Mouse (Mus musculus) megakaryocyte progenitor cell, adult 5-6 weeks (primary cell): ENCODE measurements around the gene Narfl. TPM values are rescaled to one million over a fixed set of nuclear protein-coding genes. Genes with fewer than 3 reads are reported as not detected.
"Not testable (repeated sequence)": the region's sequence is repeated elsewhere in the genome, so short reads cannot be mapped to it uniquely, and the experiment has no call there.

ENCODE experiments used
- ATAC-seq: replicated peaks from 2 replicates; pipeline ENCODE4 v1.8.0; 2016; ENCODE audit warnings: mild to moderate bottlenecking, moderate TSS enrichment, inconsistent platforms; ENCODE audit not compliant: poor library complexity
- total RNA-seq, 2 experiments: library from RNA; stranded (forward) in 1 of 2; stranded (reverse) in 1 of 2; fragments of 157-497, 149-512 nt in 1 of 2; fragments of 200-1000 nt in 1 of 2; gene quantifications; 2 replicates each; pipeline versions ENCODE4 v1.2.3 to v1.2.4; 2015 to 2017

Narfl gene
- 12.3 and 16.2 TPM in 2 replicates for total RNA-seq (2015)
- 24.5 and 31.5 TPM in 2 replicates for total RNA-seq (2017)

DNA sequence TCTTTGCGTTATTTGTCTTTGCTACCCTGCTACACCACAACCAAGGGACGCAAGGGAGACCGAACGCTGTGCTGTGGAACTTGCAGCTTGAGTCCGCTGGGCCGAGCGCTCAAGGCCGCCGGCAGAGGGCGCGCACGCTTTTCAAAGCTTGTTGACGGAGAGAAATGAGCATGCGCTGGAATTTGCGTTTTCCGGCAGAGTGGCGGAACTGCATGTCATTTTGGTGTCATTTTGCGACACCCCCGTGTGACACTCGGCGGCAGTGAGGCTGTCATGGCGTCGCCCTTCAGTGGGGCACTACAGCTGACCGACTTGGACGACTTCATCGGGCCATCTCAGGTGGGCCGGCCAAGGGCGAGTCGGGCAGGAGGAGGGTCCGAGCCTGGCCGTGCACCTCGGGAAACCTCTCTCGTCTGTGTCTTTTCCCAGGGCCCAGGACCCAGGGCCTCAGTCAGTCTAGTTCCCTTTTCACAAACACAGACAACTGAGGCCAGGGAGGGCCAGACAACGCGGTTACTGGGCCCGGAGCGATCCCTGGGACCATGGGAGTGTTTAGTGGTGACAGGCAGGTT lies at the start of gene Narfl:
Gene Narfl, plus strand, starts transcription at position 228 of the 572 bp plus-strand sequence.
- peak; percentile 99 for ATAC-seq

DNA sequence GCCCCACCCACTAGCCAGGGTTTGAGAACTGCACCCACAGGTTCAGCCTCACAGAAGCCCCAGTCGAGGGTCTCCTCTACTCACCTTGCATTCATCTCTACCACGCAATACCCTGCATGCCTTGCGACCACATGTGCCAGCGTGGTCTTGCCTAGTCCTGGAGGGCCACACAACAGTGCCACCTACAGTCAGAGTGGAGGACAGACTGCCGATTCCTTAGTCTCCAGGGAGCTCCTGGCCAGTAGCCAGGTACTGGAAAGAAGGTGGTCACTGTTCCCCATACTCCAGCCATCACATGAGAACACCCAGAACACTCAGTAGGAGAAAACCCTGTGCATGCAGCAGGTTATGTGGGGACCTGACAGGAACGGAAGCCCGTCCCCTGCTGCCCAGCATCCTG lies 49.7 kb upstream of the Narfl start:
- ATAC-seq, result no peak

DNA sequence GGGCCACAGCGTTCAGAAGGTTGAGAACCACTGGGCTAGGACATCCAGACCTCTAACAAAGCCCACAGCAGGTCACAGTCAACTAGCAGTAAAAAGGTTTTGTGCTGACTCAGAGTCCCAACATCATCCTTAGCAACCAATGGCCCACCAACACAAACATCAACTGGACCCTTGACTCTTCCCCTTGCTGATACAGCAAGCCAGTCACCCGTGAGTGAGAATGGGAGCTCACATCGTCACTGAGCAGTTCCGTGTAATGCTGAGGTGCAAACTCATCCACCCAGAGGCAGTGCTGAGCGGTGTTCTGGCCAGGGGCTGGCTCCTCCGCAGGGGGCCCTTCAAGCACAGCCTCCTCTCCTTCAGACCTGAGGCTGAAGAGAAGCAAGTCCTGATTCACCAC lies 48.3 kb upstream of the Narfl start:
- ATAC-seq, result no peak

DNA sequence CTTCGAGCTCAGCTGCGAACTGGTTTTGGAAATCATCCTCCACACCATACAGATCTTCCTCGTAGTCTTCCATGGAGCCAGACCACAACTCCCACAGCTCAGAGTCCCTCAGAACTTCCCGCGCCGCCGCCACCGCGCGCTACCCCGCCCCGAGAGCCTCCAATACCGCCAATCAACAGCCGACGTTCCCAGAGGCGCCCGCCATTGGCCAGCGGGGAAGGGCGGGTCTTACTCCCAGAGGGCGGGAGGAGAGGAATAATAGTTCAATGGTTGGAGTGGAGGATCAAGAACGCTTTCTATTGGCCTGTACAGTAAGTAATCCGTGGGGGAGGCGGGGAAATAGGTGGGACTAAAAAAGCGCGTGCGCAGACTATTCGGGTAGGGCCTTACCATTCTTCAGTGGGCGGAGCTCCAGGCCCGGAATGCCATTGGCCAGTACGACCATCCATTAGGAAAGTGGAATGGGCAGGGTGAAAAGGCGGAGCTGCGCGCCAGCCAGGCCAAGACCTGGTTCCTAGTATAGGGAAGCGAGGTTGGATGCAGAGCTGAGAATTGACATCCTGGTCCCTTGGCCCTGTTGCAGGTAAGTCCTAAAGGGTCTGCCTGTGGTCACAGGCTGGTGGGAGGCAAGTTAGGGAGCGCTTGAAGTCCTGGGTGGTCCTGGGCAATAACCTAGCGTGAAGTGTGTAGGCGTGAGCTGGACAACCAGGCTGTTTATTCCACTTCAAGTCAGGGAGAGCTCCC lies 46.1 kb upstream of the Narfl start, which contains the start of the genes Chtf18 and Rpusd1:
Gene Chtf18, minus strand, starts transcription at position 155 of the 744 bp plus-strand sequence.
Gene Rpusd1, plus strand, starts transcription at position 406 of the 744 bp plus-strand sequence.
- peak; percentile 92 for ATAC-seq

DNA sequence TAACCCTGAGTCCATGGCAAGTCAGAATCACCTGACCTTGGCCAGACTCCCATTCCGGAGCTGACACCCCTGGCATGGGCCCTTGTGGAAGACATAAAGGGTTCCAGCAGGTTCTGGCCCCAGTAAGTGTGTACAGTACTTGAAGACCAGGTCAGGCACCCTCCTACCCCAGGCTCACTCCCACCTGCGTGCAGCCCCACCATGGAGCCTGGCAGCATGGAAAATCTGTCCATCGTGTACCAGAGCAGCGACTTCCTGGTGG lies 45.6 kb upstream of the Narfl start:
- no peak for ATAC-seq

DNA sequence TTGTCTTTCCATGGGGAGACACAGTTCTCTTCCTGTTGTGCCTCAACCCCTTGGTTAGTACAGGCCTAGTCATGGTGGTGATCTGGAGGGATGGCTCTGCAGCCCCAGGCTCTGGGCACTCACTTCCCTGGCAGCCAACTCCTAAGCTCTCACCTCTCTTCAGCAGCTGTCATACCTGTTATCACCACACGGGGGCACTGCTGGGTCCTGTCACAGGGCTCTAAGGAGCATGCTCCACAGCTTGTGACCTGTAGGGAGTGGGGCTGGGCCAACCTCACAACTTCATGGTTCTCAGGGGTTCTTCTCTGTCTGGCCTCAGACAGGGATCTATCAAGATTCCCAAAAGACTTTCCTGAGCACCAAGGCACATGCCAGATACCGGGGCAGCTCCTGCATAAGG lies 41.5 kb upstream of the Narfl start:
- peak; percentile 58 for ATAC-seq

DNA sequence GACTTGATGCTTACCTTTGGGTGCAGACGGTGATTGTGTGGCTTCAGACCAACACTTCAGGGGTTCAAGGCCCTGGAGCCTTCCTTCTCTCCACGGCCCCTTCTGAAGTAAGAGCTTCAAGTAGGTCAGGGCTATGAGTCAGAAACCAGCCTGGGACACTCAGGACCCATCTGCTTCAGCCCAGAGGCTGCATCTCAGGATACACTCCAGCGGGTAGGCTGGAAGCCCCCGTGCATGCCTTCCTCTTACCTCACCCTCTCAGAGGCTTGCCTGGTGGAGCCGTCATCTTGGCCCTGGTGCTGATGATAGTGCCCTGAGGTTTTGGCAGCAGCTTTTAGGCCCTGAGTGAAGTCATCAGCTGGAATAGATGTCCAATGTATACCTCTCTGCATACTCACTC lies 38.3 kb upstream of the Narfl start:
- ATAC-seq, result no peak

DNA sequence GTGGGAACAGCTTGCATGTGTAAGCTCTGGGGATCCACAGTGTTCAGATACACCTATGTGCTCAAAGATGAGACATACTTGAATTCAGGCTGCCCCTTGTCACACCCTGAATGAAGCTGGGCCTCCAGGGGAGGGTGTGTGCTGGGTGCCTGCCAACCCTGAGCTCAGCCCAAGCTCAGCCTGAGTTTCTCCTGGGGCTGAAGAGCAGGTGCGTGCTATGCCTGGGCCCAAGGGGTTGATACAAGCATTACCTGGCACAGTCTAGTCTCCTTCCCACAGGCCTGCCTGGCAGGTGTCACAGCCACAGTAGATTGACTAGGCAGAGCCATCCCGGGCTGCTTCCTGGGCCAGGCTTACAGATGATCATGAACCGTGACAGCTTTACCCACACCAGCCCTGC lies 37.8 kb upstream of the Narfl start, which contains the start of gene Mslnl:
Gene Mslnl, plus strand, starts transcription at position 298 of the 400 bp plus-strand sequence.
- no peak for ATAC-seq

DNA sequence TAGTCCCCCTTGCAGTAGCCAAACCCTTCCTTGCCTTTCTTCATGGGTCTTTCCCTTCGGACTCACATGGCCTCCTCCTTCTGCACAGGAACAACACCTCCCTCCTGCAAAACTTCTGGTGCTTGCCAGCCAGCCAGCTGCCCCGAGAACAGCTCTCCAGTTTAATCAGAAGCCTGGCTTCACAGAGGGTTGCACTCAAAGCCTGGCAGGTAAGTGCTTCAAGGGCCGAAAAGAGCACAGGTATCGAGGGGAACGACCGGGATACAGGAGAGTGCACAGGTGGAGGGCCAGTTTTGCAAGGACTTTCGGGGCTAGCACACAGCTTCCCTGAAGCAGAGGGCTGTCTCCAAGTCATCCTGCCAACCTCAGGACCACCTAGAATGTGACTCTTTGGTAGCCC lies 34.7 kb upstream of the Narfl start:
- ATAC-seq, result no peak

DNA sequence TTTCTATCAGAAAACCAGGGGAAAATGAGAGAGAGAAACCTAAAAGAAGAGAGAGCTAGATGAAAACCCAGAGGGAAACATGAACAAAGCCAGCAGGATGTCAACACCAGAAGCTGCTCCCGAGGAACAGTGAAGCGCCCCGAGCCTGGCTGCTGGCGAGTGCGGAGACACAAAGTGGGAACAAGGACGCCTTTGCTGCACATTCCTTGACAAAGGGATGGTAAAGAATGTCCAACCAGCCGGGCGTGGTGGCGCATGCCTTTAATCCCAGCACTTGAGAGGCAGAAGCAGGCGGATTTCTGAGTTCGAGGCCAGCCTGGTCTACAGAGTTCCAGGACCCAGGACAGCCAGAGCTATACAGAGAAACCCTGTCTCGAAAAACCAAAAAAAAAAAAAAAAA lies 32.1 kb upstream of the Narfl start:
- ATAC-seq, result not testable (repeated sequence)

DNA sequence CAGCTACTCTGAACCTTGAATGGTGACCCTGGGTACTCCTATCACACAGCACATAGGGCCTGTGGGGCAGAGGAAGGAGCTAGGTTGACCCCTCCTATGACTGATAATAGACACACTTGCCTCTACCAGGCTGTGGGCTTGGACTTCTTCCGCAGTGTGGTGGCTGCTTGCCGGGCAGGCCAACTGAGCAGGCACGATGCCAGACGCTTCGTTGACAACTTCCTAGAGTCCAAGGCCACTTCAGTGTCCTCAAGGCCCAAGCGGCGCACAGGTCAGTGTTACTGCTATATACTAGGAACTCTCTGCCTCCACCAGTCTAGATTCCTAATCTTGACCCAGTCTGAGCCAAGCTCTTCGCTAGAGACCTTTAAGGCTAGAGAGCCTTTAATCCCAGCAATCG lies 29.7 kb upstream of the Narfl start:
- no peak for ATAC-seq

DNA sequence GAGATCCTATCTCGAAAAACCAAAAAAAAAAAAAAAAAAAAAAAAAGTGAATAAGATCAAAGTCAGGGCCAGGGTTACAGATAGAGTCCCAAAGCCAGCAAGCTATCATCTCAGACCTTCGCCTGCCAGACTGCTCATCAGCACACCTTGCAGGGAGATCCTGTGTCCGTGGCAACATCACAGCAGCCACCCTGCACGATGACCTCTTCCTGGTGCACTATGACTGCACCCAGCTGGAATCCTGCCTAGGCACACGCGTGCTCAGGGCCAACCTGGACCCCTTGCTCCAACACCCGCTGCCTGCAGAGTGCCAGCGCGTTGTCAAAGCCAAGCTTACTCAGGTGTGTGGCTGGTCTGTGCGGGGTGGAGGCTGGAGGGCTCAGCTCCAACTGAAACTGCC lies 29.3 kb upstream of the Narfl start:
- ATAC-seq, result no peak

DNA sequence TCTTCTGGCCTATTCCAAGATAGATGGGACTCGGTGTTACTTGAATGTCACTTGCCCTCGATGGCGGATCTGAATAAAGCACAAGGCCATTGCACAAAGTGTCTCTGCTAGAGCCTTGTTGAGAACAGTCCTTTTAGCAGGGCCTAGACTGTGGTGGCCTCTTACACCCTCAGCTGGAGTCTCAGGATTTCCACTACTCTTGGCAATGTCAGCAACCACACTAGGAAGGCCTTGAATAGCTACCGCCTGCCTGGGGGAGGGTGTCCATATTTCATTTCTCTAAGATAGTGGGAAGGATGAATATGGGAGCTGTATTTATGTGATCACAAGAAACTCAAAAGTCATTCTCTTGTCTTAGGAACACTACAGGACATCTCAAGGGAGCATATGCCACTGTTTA lies 25.3 kb upstream of the Narfl start:
- ATAC-seq, result no peak

DNA sequence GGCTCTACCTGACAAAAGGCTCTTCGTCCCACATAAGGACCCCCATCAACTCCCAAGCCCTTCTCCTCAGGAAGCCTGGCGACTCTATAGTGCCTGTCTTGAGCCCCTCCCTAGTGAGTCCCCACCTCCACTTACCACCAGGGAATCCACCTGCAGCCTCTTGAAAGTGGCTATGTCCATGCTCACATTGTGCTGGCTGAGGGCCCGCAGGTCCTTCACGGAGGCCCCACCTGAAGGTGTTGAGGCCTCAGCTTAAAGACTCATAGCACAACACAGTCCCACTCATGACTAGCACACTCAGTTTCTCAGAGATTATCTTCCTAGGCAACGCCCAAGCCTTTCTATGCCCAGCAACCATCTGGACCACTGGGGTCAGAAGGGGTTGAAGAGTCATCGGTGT lies 24.3 kb upstream of the Narfl start:
- no peak for ATAC-seq

DNA sequence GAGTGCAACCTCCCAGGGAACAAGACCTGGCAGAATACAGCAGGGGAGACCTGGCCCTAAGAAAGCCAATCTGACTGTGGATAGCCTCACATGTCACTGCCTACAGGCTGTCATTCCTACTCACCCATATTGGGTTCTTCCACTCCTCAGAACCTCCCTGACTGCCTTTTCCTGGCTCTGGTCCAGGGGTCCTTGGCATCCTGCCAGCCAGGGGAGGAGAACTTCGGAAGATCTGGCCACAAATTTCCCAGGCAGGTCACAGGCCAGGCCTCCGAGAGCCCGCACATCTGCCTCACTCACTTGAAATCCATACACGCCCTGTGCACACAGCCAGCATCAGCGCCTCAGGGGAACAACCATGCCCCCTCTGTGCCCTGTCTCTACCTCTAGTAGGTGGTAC lies 22.1 kb upstream of the Narfl start:
- ATAC-seq, result no peak

DNA sequence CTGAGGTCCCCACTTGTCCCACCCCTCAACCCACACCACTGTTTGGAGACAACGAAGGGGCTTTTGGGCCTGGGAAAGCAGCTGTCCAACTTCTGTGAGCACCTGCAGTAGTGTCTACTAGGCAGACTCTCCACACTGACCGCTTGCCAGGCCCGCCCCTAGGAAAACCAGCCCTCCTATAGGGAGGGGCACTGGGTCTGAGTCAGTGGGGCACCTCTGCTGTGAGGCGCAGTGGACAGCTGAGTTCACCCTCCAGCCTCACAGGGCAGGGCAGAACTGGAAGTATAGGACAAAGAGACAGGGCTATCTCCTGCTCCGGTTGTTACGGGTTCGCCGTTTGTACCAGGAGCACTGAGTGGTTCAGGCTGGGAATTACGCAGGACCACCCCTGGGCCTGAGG lies 19.3 kb upstream of the Narfl start, which contains the start of gene Msln:
Gene Msln, minus strand, starts transcription at position 138 of the 400 bp plus-strand sequence.
- no peak for ATAC-seq

DNA sequence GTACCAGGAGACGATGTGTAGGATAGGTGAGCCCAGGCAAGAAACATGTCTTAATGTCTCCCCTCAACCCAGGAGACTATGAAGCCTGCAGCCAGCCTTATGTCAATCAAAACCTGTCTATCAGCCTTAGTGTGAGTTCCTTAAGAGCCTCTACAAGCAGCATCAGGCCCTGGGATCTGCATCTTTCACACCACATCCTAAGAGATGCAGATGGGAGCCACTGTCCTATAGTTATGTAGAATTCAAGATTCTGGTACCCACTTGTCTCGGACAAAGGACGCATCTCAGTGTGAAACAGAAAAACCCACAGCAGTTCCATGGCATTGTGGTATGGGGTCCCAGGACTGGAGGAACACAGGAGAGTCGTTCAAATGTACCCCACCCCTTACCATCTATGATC lies 18.5 kb upstream of the Narfl start:
- ATAC-seq, result no peak

DNA sequence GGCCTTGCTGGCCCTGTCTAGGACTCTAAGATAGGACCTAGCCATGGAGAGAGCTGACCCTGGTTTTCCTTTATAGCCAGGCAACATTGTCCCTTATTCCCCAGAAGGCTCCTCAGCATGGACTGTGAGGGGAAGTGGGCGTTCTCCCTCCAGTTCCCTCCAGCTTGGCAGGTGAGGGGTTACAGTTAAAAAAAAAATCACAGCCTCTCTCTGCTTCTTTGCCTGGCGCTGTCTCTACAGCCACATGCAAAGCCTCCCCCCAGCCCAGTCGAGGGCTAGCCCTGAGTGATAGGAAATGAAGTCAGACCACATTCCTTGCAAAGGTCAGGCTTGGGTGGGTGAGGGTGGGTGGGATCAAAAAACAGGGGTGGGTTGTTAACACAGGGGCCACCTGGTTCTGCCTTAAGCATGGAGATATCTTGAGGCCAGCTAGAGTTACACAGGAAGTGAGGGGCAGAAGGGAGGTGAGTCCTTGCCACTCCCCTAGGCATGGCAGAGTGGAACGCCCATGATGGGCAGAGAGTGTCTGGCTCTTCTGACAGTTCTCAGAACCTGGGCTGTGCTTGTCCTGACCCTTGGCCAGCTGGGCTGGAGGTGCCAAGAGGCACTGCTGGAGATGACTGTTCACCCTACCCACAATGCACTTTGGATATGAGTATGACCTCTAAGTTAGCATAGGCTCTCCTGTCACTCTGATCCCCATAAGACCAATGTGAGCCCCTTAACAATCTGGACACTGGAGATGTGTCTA lies 17.8 kb upstream of the Narfl start:
- ATAC-seq, result no peak

DNA sequence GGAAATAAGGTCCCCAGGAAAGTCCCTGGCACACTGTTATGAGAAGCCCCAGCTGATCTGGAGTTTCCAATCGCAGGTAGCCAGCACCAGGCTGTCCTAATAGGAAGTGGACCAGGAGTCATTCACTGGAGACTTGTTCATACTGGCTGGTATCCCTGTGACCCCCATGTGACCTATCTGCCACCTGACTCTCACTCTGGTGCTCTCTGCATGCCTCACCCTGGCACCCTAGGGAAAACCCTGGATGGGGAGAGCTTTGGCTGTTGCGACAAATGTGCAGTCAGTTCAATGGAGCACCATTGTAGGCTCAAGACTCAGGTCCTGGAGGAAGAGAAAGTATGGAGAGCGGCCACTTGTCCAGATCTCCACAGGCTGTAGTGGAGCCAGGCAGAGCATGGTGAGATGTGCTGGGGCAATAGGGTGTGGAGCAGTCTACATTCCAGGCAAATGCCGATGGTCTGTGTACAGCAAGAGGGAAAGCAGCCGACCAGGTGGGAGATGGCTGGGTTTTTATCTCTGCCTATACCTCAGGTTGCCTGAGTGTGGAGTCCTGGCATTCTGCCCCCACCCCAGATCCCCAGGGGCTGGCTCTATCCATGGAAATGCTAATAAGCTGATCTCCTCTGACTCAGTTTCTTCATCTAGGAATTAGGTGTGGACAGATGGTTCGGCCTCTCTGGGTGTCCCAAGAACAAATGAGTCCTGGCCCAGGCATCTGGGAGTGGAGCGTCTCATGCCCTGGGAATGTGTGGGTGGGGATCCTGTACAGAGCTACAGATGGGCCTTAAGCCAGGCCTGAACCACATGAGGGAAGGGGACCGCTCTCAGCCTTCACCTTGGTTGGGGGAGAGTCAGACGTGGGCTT lies 17.0 kb upstream of the Narfl start:
- no peak for ATAC-seq

DNA sequence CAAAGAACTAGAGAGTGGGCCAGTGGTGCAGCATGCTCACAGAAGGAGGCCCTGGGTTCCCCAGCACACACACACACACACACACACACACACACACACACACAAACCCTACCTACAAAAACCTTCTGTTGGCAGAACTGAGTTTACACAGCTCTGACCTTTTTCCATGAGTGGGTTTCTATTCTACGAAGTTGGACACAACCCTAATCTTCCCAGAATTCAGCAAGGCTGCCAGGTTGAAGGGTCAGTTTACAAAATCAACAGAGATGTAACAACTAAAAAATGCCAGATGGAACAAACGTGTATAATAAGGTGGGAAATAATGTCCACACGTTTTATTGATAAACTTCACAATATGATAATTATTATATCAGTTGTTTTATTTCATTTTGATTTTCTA lies 15.9 kb upstream of the Narfl start:
- ATAC-seq, result no peak

DNA sequence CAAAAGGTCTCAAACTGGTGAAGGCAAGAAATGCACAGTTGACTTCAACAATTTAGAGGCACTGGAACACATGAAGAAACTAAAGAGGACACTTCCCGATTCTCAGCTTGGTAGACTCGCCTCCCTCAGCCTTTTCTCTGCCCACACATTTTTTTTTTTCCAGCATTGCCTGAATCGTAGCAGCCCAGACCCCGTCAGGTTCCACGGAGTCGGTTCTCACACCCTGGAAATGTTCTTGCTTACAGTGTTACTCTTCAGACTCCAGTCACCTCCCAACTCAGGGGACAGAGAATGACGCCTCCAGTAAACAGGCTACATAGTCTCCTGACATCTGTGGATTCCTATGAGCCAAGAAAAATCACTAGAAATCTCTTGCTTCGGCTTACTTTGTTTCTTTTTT lies 13.4 kb upstream of the Narfl start:
- no peak for ATAC-seq
